Mouse (Mus musculus): ENCODE results near the gene Acap1. TPM values are rescaled to one million over a fixed set of nuclear protein-coding genes. Genes with fewer than 3 reads are reported as not detected.

The Acap1 gene
- polyA plus RNA-seq, 1 experiment from 2014 or later = 0.83 TPM

DNA sequence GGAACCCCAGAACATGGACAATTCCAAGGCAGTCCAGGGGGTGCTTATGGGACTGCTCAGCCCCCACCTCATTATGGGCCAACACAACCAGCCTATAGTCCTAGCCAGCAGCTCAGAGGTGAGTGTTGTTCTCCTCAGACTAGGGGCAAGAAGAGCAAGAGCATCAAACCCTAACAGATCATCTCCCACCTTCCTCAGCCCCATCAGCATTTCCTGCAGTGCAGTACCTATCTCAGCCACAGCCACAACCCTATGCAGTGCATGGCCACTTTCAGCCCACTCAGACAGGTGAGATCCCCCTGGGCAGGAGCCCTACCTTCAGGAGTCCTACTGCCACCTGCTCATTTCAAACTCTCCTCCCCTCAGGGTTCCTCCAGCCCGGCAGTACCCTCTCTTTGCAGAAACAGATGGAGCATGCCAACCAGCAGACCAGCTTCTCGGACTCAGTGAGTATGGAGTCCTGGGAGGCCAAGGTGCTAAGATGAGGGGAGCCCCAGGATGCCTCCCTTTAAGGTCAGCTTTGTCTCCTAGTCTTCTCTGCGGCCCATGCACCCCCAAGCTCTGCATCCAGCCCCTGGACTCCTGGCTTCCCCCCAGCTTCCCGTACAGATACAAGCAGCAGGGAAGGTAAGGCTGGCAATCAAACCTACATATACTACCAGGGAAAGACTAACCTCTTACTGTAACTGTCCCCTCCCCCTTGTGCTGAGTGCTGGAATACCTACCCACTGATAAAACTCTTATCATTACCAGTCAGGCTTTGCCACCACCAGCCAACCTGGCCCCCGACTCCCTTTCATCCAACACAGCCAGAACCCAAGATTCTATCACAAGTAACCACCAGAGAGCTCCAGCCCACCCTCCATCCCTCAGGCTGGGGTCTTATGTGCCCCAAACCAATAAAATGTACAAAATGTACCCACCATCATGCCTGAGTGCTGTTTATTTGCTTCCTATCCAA lies 20.6 kb upstream of the Acap1 start:
- no peaks in the 10 kb centered on the region for H3K27me3 ChIP-seq (ENCODE audit: insufficient read depth, low read length)
- H3K9ac ChIP-seq = no peak overlapping the region
- DNase-seq = no peak
- TF ChIP-seq CTCF (IDR thresholded peaks at IDR 0.05; ENCODE audit: low read depth) = peak; percentile 31; the same call in 1 of the 2 replicates
- peak overlapping the region; percentile 91 for H3K4me3 ChIP-seq (ENCODE audit: low read depth, low read length)
- 52% methylated on average over 5 of the region's 5 CpGs for WGBS
- H3K36me3 ChIP-seq (ENCODE audit: insufficient read depth) = peaks cover 74% of the 10 kb centered on the region
- no peak overlapping the region; the same call in 1 of the 2 replicates for H3K27ac ChIP-seq (ENCODE audit: low read depth)
- no peaks in the 10 kb centered on the region for H3K9me3 ChIP-seq (ENCODE audit: low read depth, low read length)
- no peak for ATAC-seq (ENCODE audit: insufficient read depth)
- H3K4me1 ChIP-seq (ENCODE audit: insufficient read depth) = peaks cover 7% of the 10 kb centered on the region; the same call in 1 of the 2 replicates
- peak overlapping the region; percentile 97 for H3K4me2 ChIP-seq

DNA sequence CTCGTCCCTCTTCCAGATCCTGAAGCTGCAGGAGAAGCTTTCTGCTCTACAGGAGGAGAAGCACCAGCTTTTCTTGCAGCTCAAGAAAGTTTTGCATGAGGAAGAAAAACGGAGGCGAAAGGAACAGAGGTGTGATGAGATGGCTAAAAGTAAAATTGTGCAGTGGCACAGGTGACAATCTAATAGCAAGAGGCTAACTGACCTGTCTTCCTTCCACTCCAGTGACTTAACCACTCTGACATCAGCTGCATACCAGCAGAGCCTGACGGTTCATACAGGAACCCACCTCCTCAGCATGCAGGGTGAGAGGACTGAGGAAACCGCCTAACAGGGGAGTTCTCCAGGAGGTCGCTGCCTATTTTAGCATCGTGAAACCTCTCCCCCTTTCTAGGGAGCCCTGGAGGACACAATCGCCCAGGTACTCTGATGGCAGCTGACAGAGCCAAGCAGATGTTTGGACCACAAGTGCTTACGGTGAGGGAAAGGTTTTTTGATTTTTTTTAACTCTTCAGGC lies 19.6 kb upstream of the Acap1 start:
- no peak for TF ChIP-seq CTCF (IDR thresholded peaks at IDR 0.05; ENCODE audit: low read depth)
- peak overlapping the region; percentile 97 for H3K4me2 ChIP-seq
- H3K36me3 ChIP-seq (ENCODE audit: insufficient read depth) = peaks cover 84% of the 10 kb centered on the region
- H3K9me3 ChIP-seq (ENCODE audit: low read depth, low read length) = no peaks in the 10 kb centered on the region
- H3K4me3 ChIP-seq (ENCODE audit: low read depth, low read length) = peak overlapping the region; percentile 91
- no peak overlapping the region; the same call in 1 of the 2 replicates for H3K27ac ChIP-seq (ENCODE audit: low read depth)
- 26% methylated on average over 9 of the region's 9 CpGs for WGBS
- DNase-seq (no peak), ATAC-seq (ENCODE audit: insufficient read depth) (no peak)
- H3K4me1 ChIP-seq (ENCODE audit: insufficient read depth) = peaks cover 7% of the 10 kb centered on the region; the same call in 1 of the 2 replicates
- peak overlapping the region; percentile 83 for H3K9ac ChIP-seq
- no peaks in the 10 kb centered on the region for H3K27me3 ChIP-seq (ENCODE audit: insufficient read depth, low read length)

GRCm38 (mm10) chr11:69914372-69914764 lies 19.0 kb upstream of the Acap1 start:
- ATAC-seq (ENCODE audit: insufficient read depth) (0 out of 2 replicates have a peak, but pooled peaks have one; percentile 2), DNase-seq (peak; percentile 55)
- Histone ChIP-seq H3K27ac (ENCODE audit: low read depth) (peak overlapping the region; percentile 90), H3K9me3 (ENCODE audit: low read depth, low read length) (no peaks in the 10 kb centered on the region), H3K4me1 (ENCODE audit: insufficient read depth) (peaks cover 5% of the 10 kb centered on the region; the same call in 1 of the 2 replicates), H3K27me3 (ENCODE audit: insufficient read depth, low read length) (no peaks in the 10 kb centered on the region), H3K9ac (peak overlapping the region; percentile 83), H3K36me3 (ENCODE audit: insufficient read depth) (peaks cover 88% of the 10 kb centered on the region), H3K4me2 (peak overlapping the region; percentile 97), H3K4me3 (ENCODE audit: low read depth, low read length) (peak overlapping the region; percentile 91)
- no peak for TF ChIP-seq CTCF (IDR thresholded peaks at IDR 0.05; ENCODE audit: low read depth)
- 1% methylated on average over 17 of the region's 17 CpGs for WGBS

- peak within 1 kb of the TSS; percentile 90 for H3K27ac ChIP-seq (ENCODE audit: low read depth)
- ATAC-seq (ENCODE audit: insufficient read depth) (peak; percentile 93), DNase-seq (peak; percentile 98)
- peak within 1 kb of the TSS; percentile 91 for H3K4me3 ChIP-seq (ENCODE audit: low read depth, low read length)
- H3K9me3 ChIP-seq (ENCODE audit: low read depth, low read length) = no peaks in the 10 kb centered on the region
- TF ChIP-seq CTCF (IDR thresholded peaks at IDR 0.05; ENCODE audit: low read depth) = no peak
- no peaks in the 10 kb centered on the region for H3K27me3 ChIP-seq (ENCODE audit: insufficient read depth, low read length)
- H3K36me3 ChIP-seq (ENCODE audit: insufficient read depth) = peaks cover 88% of the 10 kb centered on the region
- 2% methylated on average over 61 of the region's 61 CpGs for WGBS
- 0 out of 2 replicates have a peak, but pooled peaks cover 2% of the 10 kb centered on the region for H3K4me1 ChIP-seq (ENCODE audit: insufficient read depth)
- peak within 1 kb of the TSS; percentile 97 for H3K4me2 ChIP-seq
- H3K9ac ChIP-seq = peak within 1 kb of the TSS; percentile 83
These were observed 18.4 kb upstream of the Acap1 start, which contains the start of gene Gps2 for GRCm38 (mm10) chr11:69913554-69914371. Gene Gps2 (plus strand): TSS chr11:69913888.

- 0 out of 2 replicates have a peak, but pooled peaks cover 2% of the 10 kb centered on the region for H3K4me1 ChIP-seq (ENCODE audit: insufficient read depth)
- H3K27me3 ChIP-seq (ENCODE audit: insufficient read depth, low read length) = no peaks in the 10 kb centered on the region
- peak overlapping the region; percentile 83 for H3K9ac ChIP-seq
- H3K36me3 ChIP-seq (ENCODE audit: insufficient read depth) = peaks cover 88% of the 10 kb centered on the region
- ATAC-seq (ENCODE audit: insufficient read depth) (peak; percentile 8; the same call in 1 of the 2 replicates), DNase-seq (no peak)
- WGBS = 65% methylated on average over 15 of the region's 15 CpGs
- peak overlapping the region; percentile 91 for H3K4me3 ChIP-seq (ENCODE audit: low read depth, low read length)
- H3K4me2 ChIP-seq = peak overlapping the region; percentile 97
- H3K27ac ChIP-seq (ENCODE audit: low read depth) = 0 out of 2 replicates have a peak overlapping the region, but pooled peaks have one; percentile 90
- no peaks in the 10 kb centered on the region for H3K9me3 ChIP-seq (ENCODE audit: low read depth, low read length)
- no peak for TF ChIP-seq CTCF (IDR thresholded peaks at IDR 0.05; ENCODE audit: low read depth)
These were observed 17.6 kb upstream of the Acap1 start for GRCm38 (mm10) chr11:69912716-69913530.

GRCm38 (mm10) chr11:69911701-69912100 lies 16.4 kb upstream of the Acap1 start:
- Histone ChIP-seq H3K4me2 (no peak overlapping the region), H3K9ac (no peak overlapping the region), H3K27ac (ENCODE audit: low read depth) (no peak overlapping the region), H3K4me1 (ENCODE audit: insufficient read depth) (0 out of 2 replicates have a peak, but pooled peaks cover 2% of the 10 kb centered on the region), H3K27me3 (ENCODE audit: insufficient read depth, low read length) (no peaks in the 10 kb centered on the region), H3K4me3 (ENCODE audit: low read depth, low read length) (no peak overlapping the region), H3K9me3 (ENCODE audit: low read depth, low read length) (no peaks in the 10 kb centered on the region), H3K36me3 (ENCODE audit: insufficient read depth) (peaks cover 88% of the 10 kb centered on the region)
- ATAC-seq (ENCODE audit: insufficient read depth) (no peak), DNase-seq (no peak)
- 85% methylated on average over 6 of the region's 6 CpGs for WGBS
- TF ChIP-seq CTCF (IDR thresholded peaks at IDR 0.05; ENCODE audit: low read depth) = no peak
